Mouse (Mus musculus) retina, postnatal 7 days (tissue): ENCODE data around the gene Banp.

Experiments used
- DNase-seq: peaks from one replicate; pipeline ENCODE4 v3.0.0-alpha.2; 2012; ENCODE audit warnings: low read depth, low spot score

Banp gene

DNA sequence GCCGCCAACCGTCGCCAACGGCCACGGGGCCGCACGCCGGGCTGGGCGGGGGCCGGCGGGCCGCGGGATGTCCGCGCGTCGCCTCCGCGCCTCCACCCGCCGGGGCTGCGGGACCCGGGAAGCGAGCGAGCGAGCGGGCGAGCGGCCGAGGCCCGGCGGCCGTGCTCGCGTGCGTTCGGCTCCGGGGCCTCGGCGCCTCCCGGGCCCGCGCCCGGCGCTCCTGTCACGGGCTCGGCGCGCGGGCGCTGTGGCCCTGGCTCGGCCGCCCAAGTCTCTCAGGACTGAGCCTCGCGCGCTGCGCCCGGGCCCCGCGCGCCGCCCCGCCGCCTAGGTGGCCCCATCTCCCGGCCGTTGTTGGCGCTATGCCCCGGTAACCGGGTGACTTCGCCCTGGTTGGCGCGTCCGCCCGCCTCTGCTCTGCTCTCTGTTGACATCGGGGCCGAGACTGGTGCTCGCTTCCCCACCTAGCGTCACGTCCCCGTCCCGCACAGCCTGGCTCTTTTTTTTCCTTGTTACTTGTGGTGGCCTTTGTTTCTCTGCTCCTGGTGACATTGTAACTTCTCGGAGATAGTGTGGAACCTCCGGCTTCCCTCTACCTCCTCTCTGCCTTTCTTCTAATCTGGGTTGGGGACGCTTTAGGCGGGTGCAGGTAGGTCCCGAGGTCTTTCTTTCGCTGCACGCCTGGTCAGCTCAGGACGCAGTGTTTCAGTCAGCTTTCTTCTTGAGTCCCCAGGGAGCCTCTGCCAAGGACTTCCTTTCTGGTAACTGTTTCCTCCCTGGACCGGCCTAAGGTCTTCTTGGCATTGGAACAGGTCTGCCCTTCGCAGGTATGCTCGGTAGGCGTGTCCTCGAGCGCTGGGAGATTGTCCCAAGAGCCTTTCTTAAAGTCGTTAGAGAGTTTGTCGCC lies 1.5 kb downstream of the Banp start:
- DNase-seq: no peak

DNA sequence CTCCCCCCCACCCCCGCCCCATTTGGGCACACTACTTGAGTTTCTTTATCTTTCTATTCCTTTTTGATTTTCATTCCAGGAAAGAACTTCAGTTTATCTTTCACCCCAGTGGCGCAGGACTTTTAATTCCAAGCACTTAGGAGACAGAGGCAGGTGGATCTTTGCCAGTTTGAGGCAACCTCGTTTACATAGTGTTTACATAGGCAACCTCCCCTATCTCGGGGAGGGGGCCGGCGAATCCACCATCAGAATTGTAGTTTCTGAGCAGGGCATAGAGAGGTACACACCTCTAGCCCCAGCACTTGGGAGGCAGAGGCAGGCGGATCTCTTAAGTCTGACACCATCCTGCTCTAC lies 2.1 kb downstream of the Banp start:
- no peak for DNase-seq

DNA sequence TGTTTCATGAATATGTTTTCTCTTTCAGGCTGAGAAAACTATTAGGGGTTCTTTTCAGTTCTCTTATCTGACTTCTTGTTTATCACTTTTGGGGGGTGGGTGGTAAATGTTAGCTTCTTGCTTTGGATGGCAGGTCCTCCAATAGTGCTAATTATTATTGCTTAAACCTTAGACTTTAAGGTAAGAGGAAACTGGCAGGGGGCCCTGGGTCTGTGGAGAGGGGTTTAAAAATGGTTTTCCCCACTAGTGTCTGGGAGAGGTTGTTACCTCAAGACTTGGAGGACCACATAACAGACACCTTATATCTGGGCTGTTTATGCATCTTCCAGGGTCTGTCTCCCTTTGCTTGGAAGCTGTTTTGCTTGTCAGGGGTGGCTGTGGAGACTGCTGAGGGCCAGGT lies 2.6 kb downstream of the Banp start:
- DNase-seq: no peak

DNA sequence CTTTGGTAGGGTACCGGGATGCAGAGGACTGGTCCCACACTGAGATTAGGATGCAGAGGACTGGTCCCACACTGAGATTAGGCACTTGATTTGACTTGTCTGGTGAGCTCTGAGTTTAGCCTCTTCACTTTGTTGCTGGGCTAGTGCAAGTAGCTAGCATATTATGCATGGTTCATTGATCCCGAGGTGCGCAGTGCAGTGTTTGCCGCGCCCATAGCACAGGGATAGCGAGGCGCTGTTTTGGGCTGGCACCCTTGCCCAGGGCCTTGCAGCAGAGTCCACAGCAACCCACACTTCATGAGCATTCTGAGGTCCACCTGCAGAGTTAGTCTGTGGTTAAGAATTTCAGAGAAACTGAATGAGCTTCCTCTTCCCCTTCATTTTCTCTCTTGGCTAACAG lies 3.2 kb downstream of the Banp start:
- DNase-seq: no peak

DNA sequence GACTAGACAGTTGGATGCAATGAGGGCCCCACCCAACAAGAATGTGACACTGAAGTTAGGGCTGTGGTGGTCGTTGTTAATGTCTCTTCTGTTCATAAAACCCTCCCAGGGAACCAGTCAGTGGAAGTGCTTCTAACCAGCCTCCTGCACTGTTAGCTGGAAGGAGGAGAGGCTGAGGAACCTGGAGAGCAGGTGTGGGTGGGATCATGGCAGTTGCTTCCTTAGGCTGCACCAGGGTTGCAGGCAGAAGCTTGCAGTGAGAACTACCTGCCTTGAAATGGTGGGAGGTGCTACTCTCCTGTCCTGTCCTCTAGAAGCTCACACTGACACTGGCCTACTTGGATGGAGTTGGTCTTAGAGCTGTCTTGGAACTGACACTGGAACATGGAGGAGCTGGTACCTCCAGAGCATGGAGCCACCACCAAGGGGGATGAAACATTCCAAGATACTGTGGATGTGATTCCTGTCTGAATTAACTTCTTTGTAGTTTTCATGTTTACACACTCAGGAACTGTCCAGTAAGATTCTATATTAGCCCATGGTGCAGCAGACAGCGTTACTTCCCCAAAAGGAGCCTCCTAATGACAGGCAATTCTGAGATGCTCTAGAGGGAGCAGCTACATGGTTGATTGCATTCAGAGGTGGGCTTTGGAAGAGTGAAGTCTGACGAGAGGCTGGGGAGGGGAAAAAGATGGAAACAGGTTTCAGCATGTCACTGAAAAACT lies 4.4 kb downstream of the Banp start:
- no peak for DNase-seq

DNA sequence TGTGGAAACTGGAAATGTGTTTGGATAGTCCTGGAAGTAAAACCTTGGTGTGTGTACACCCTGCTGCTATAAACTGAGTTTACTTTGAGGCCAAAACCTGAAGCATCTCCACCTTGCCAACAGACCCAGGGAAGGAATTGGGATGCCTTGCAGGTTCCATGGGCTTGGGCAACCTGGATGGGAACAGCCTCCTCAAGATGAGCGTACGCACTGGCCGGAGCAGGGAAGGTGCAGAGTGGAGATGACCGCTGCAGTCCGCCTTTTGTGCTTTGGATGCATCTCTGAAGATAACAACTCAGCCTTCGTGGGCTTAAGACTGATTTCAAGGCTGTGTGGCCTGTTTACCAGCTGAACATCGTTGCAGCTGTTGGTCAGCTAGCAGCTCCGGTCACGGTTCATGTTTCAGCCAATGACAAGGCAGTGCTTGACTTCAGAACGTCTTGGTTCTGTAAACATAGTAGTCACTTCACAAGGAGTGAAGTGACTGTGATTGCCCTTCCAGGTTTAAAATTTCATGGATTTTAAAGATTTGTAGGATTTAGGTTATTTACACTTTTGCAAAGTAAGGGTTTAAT lies 5.5 kb downstream of the Banp start:
- DNase-seq: no peak

DNA sequence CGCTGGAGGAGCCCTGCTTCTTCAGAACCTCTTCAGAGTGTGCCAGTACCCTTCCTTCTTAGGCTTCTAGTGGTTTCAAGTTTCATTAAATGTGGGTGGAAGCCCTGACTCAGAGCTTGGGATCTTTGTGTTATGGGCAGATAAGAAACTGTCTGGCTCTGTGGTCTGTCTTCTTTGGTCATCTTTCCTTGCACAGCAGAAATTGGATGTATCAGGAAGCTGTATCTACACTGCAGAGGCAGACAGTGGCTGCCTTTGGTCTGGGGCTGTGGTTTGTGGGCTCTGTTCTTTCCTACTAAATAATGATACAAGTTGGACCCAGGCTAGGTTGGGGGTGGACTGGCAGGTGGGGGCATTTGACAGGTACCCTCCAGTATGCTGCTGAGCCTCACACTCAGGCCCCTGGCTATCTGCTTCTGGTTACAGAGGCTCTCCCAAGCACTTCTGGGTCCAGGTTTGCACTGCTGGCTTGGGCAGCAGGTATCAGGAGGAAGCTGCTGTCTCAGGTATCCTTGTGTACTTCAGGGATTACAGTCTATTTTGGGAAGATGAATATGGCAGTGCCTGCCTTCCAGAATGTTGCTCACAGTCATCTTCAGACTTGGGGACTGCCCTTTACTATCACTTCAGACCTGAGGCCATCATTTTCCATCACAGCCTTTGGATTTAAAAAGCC lies 6.4 kb downstream of the Banp start:
- DNase-seq: no peak

DNA sequence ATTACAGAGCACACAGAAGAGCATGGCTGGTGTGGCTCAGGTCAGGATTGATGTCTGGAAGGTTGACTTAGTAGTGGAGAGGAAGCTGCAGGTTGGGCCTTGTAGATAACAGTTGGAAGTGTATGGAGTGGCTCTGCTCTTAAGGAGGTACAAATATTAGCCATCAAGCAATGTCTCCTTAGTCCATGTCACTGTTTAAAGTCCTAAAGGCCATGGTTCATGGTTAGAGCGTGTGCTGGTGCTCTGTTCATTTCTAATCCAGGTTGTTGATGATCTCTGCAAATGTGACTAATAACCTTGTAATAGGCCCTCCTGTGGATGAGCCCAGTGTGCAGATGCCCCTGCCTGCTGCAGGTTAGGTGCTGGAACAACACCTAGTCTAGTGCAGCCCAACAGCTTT lies 8.8 kb downstream of the Banp start:
- no peak for DNase-seq

DNA sequence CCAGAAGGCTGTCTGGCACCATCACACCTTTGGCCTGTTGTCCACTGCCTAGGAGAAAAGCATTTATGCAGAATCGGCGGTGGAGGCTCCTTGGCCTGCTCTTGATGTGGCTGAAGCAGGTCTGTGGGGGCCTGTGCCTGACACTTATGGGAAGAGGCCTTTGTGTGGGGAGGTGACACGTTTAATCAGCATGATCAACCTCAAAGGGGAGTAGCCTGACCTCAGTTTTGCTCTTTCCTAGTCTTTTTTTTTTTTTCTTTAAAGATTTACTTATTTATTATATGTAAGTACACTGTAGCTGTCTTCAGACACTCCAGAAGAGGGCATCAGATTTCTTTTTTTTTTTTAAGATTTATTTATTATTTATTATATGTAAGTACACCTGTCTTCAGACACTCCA lies 13.3 kb downstream of the Banp start:
- DNase-seq: no peak

DNA sequence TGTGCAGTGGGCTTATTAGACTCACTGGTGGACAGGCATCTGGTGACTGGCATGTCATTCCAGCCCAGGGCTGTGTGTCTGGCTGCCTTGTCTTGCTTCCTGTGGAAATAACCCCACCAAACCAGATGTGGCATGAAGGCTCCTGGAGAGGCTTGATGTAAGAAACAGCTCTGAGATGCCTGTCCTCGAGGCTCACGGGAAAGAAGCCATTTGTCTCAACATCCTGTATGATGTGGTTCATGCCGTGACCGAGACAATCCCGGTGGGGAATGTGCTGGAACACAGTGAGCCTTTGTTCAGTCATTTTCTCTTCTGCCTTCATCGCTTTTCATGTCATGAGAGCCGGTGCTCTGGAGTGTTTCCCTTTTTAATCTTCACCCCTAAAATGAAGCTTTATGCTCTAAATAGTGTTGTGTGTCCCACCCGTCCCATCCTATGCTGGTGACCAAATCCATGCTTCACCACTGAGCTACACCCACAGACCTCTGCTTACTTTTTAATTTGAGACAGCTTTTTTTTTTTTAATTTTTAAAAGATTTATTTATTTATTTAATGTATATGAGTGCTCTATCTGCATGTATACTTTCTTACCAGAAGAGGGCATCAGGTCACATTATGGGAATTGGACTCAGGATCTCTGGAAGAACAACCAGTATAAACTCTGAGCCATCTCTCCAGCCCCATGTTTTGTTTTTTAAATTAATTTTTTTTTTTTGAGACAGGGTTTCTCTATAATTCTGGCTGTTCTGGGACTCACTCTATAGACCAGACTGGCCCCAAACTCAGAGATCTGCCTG lies 15.4 kb downstream of the Banp start:
- DNase-seq: no peak

DNA sequence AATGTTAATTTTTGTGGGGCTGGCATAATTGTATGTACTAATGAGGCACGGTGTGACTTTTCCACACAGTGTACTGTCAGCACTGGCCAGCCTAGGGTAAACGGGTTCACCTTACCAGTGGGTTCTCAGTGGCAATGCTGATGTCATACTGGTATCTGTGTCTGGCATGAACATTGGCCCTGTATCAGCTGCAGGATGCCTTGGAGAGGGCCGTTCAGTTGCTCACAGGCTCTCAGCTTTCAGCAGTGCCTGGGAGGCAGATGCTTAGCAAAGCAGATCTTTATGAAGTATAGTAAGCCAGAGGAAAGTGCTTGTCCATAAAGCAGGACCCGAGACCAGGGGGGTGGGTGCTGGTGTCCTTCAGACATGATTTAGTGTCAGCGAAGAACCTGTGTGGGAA lies 16.6 kb downstream of the Banp start:
- no peak for DNase-seq

DNA sequence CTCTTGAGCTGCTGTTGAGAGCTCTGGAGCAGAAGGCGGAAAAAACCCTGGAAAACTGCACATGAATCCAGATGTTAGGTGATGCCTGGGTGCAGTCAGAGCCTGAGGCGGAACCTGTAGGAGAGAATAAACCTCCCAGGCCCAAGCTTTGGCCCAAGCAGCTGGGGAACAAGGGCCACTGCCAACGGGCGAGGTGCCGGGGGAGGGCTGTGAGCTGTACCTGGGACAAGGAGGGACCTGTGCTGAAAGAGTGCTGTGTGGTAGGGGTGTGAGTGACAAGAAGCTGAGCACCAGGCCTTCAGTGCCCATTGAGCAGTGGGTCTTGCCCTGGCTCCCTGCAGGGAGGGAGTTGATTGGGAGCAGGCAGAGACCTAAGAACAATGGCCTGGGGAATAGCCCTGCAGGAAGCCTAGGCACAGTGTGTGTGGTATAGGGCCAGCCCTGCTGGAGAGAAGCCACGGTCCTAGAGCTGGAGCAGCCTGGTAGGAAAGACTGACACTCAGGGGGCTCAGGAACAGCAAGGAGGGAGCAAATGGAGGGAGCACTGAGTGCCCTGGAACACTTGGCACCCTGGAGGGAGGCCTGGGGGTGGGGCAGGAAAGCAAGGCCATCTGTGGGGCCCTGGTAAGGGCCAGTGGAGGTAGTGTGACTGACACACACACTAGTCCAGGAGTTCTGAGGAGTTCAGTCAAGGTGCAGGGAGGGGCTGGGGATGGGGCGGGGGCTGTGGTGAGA lies 17.3 kb downstream of the Banp start:
- no peak for DNase-seq

DNA sequence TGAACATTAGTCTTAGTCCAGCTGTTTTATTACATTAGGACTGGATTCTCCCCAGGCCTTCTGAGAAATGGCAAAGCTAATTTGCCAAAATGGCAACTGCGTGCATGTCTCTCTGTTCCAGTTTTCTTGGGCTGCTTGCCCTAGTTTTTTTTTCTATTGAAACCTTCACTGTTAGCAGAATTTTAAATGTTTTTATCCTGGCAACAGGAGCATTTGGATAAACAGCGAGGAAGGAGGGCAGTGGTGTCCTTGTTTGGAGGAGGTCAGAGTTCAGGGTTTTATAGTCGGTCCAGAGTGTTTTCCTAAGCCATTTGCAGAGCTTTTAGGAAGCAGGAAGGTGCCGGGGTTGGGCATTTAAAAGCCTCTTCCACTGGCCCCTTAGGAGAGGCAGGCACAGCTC lies 18.4 kb downstream of the Banp start:
- no peak for DNase-seq

DNA sequence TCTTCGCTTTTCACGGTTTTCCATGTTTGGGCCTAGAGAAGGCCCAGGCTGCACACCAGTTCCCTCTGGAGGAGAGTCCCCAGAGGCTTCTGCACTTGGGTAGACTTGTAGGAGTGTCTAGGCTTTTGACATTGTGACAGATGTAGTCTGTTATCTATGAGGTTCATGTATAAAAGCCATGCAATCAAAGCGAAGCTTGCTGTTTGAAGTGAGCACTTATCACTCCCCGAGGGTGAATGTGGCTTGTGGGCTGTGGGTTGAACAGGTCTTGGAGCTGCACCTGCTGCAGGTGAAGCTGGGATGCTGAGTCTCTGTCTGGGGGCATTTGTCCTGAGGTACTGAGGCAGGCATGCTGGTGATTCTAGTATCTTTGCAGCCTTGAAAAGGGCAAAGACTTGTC lies 19.0 kb downstream of the Banp start:
- DNase-seq: no peak

DNA sequence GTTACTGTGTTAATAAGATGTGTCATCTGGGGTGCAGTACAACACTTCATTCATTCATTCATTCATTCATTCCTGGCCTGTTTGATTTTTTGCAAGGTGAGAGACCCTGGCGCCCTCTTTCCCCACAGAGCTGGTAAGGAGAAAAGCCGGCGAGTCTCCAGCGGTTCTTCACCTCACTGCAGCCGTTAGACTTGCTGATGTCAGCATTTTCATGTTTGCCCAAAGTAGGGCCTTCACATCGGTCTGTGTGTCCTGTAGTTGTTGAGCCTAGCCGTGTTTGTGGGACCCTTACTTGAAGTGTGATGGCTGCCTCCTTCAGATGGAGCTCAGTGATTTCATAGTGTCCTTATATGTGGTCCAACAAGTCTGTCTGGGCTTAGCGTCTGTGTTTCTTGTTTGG lies 20.7 kb downstream of the Banp start:
- DNase-seq: no peak

DNA sequence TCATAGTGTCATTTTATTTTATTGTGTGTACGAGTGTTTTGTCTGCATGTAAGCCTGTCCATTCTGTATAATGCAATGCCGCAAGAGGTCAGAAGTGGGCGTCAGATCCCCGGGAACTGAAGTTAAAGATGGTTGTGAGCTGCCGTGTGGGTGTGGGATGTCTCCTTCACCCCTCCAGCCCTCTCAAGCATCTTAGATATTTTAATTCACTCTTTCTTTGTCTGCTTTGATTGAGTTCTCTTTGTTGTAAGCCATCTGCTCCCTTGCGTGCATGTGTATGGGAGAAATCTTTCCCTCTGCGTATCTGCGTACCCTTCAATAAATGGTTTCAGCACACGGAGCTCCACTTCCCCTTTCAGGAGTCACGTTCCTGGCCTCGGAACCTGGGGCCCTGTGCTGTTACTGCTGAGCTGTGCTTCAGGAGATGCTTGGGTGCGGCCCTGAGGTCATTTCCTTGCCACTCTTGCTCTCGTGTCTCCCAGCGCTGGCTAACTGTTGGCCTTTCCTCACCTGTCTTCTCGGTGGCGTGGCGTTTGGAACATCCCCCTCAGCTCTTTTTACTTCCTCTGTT lies 22.0 kb downstream of the Banp start:
- no peak for DNase-seq

DNA sequence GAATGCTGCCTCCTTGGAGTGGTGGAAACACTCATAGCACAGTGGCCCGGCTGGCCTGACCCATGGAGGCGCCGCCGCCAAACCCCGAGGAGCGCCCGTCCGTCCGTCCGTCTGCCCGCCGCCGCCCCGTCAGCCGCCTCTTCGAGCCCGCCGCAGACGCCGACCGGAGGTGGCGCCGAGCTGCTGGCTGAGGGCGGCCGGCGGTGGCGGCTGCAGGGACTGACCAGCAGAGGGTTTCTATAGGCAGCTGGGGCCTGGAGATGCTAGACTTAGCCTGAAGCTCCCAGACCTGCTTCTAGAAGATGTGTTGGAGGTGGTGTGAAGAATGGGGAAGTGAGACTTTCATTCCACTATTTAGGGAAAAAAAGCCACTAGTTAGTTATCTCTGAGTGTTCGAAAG lies 24.4 kb downstream of the Banp start:
- no peak for DNase-seq

DNA sequence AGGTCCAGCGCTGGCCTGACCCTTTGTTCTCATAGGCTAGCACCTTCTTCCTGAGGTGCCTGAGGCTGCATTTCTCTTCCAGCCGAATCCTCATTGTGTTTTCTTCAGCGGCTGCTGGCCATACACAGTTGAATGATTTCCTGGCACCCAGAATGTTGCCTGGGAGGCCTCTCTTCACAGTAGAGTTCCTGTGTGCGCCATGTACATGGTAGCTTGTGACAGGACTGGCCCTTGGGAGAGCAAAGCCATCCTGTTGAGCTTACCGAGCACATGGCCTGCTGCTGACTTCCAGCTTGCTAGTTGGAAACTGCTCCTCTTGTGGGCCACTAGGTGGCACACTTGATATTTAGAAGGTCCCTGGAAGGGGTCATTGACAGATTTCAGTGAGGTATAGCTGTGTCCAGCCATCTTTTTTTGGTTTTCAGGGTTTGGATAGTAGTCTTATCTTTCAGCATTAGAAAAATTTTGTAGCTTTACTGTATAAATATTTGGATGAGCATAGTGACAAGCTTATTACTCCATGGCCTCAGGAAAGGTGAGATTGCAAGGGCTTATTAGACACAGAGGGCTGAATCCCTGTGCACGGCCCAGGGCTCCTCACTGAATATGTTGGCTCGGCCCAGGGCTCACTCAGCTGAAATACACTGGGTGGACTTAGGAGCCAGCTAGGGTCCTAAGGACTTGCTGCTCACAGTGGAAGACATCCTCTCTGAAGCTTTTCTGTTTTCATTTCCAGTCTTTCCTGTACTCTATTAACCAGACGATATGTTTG lies 28.5 kb downstream of the Banp start:
- DNase-seq: peak; percentile 50

DNA sequence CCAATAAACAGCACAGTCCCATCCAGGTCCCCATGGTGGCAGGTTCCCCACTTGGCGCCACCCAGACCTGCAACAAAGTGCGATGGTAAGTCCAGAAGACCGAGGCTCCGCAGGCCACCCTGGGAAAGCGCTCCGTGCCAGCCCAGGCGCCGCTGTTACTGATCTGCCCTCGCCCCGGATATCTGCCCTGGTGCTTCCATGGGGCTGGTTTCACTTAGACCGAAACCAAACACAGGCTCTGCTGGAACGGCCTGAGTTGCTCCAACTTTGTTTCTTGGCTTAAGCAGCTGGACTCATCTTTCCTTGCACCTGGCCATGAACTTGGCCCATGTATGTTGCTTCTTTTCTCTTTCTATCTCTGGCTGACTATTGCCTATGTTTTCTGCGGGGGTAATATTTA lies 29.1 kb downstream of the Banp start:
- DNase-seq: no peak
